Mouse (Mus musculus) E14TG2a.4 (cell line): Measurements from ENCODE around the gene Mtor.
A peak's percentile ranks its signal among the peaks of the same experiment; 100 is the strongest.

Experiments used
- CTCF ChIP-seq: conservative IDR thresholded peaks from 2 replicates; pipeline ENCODE4 v1.5.1; 2014; ENCODE audit warnings: low read length
- NANOG ChIP-seq: IDR thresholded peaks from 2 replicates; pipeline ENCODE4 v1.6.1; 2014; ENCODE audit warnings: borderline replicate concordance, low read length, mixed read lengths

GRCm38 (mm10) chr4:148515313-148515712, 66.9 kb downstream of the Mtor start:
- TF ChIP-seq CTCF (peak; percentile 28; the same call in 1 of the 2 replicates), NANOG (no peak)
